Mouse (Mus musculus): ENCODE measurements around the gene Col16a1.

The Col16a1 gene

DNA sequence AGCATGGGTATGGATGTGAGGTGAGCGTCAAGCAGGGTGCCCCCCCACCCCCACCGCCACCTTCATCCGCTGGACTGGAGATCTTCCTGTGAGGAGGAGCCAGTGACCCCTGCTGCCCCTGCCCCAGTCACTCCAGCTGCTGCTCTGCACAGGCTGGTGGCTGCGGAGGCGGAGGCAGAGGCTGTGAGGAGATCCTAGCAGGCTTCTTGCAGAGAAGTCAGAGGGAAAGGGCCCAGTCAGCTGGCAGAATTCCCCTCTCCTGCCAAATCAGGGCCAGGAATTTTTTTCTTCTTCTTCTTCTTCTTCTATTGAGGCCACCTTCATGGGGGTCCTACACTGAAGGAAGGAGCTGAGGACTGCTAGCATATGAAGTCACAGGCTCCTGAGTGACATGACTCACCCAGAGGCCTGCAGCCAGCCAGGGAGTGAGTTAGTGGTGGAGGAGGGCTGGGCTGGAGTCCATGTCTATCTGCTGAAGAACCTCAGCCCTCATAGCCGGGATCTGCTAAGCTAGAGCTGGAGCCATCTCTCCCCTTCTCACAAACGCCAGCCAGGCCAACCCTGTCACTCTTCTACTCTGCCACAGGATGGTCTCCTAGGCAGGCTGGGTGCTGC, 36.8 kb downstream of the Col16a1 start:
- DNase-seq (ENCODE audit: extremely low read depth, low read depth) = no peak

DNA sequence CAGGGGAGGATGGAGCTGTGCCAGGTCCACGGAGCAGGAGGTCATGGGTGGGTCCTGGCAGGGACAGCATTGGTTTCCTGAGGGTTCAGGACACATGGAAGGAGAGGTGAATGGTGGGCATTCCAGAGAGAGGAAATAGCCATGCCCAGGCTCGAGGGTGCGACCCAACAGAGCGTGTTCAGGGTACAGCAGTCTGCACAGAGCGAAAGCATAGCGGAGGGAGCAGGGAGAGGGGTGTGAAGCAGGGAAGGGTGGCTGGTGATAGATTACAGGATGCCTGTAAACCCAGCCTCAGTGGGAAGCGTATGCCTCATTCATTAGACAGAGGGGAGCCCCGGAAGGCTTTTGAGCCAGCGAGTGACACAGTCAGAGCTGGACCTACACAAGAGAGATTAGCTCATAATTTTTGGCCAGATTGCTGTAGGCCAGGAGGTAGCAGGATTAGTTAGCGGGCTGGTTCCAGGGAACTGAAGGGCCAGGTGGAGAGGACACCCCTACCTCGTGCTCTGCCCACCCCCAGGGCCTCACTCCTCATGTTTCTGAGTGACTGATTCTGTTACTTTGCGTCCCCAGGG, 37.7 kb downstream of the Col16a1 start:
- DNase-seq (ENCODE audit: extremely low read depth, low read depth) = no peak

DNA sequence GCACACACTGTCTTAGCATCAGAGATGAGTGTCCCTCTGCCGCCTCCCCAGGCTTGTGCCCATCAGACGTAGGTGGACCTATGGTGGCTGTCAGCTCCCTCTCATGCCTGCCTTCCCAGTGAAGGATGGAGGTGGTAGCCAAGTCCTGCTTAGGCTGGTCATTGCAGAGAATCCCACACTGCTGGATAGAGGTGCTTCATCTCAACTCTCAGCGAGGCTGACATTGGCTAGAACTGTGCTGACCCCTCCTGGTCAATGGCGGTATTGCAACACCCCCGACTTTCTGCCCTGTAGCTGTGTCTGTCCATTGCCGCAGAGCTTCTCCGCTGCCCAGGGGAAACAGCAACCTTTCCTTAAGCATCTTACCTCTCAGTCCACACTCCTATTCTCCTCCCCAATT, 39.7 kb downstream of the Col16a1 start:
- peak; percentile 29 for DNase-seq (ENCODE audit: extremely low read depth, low read depth)

- DNase-seq (ENCODE audit: extremely low read depth, low read depth) = no peak
These were observed 47.5 kb downstream of the Col16a1 start for GRCm38 (mm10) chr4:130095137-130095536.

- no peak for DNase-seq (ENCODE audit: extremely low read depth, low read depth)
These were observed 53.5 kb downstream of the Col16a1 start for GRCm38 (mm10) chr4:130101183-130101582.

GRCm38 (mm10) chr4:130102111-130102651, 54.5 kb downstream of the Col16a1 start, which contains the start of gene Pef1:
Gene Pef1, plus strand, starts transcription at chr4:130102558.
- no peak for DNase-seq (ENCODE audit: extremely low read depth, low read depth)

DNA sequence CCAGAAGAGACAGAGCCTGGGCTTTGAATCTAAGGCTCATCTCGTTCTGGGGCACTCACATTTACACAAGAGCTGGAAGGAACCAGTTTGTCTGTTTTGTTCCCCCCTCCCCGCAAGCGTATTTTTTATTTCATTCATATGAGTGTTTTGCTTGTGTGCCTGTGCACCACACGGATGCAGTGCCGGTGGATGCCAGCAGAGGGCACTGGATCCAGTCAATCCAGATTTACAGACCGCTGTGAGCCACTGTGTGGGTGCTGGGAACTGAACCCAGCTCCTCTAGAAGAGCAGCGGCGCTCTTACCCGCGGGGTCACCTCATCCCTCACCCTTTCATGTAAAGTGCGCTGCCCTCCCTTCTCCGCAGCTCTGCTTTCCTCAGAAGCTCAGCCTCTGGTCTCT, 56.0 kb downstream of the Col16a1 start:
- DNase-seq (ENCODE audit: extremely low read depth, low read depth) = no peak

GRCm38 (mm10) chr4:130104584-130104983, 56.9 kb downstream of the Col16a1 start:
- peak; percentile 9 for DNase-seq (ENCODE audit: extremely low read depth, low read depth)

DNA sequence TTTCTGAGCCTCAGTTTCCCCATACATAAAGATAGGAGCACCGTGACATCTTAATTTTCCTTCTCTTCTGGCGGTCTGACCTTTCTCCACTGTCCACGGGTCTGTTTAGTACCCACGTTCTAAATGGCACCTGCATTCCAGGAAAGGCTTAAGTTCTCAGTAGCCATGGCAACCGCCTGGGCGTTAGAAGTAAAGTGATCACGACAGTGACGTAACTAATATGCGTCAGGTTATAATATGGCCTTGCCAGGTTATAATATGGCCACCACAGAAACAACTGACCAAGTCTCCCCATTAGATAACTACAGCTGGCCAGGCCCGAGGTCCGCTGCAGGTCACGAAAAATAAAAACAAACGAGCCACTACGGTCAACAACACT, 59.4 kb downstream of the Col16a1 start:
- no peak for DNase-seq (ENCODE audit: extremely low read depth, low read depth)

DNA sequence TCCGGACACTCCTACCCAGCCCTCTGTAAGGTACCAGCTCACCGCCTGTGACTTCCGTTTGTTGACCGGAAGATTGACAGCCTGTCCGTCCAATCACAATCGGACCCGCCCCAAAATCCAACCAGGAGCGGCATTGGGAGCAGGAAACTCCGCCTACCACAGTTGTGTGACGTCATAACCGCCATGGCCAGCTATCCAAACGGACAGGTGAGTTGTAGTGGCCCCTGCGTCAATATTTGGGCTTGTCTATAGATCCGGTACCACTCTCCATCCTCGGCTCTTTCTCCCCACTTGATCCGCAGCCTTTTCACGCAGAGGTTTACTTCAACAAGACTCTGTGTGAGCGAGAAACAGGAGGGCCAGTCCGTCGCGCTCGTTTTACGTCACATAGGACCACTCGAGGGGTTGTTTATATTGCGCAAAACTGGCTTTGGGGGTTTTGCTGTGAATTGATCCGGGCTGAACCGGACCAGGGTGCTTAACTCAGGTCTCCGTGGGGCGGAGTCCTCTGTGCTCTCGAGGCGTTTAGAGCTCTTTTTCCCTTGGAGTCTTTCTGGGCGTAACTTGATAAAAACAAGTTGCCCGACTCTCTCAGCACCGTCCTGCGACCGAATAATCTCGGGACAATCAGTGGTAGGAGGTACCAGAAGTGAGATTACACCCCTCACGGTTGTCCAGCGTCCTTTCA, 59.9 kb downstream of the Col16a1 start:
- peak; percentile 95 for DNase-seq (ENCODE audit: extremely low read depth, low read depth)

- peak; percentile 61 for DNase-seq (ENCODE audit: extremely low read depth, low read depth)
These were observed 61.3 kb downstream of the Col16a1 start for GRCm38 (mm10) chr4:130108929-130109328.

- no peak for DNase-seq (ENCODE audit: extremely low read depth, low read depth)
These were observed 62.0 kb downstream of the Col16a1 start for GRCm38 (mm10) chr4:130109666-130110065.

GRCm38 (mm10) chr4:130110091-130110490, 62.5 kb downstream of the Col16a1 start:
- no peak for DNase-seq (ENCODE audit: extremely low read depth, low read depth)

DNA sequence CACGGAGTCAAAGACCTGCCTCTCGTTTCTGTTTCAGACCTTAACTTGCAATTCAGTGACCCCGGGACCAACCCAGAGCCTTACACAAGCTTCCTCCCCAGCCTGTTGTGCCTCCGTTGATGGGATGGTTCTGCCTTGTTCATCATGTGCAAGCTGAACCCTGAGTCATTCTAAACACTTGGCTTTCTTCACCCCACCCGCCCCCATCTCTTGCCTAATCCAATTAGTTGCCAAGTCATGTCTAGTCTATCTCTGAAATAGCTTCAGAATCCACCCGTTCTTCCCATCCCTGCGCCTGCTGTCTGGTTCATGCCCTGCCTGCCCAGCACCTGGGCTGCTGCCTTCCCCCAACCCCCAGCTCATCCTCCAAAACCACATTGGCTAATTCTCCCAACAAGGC, 64.7 kb downstream of the Col16a1 start:
- peak; percentile 12 for DNase-seq (ENCODE audit: extremely low read depth, low read depth)

DNA sequence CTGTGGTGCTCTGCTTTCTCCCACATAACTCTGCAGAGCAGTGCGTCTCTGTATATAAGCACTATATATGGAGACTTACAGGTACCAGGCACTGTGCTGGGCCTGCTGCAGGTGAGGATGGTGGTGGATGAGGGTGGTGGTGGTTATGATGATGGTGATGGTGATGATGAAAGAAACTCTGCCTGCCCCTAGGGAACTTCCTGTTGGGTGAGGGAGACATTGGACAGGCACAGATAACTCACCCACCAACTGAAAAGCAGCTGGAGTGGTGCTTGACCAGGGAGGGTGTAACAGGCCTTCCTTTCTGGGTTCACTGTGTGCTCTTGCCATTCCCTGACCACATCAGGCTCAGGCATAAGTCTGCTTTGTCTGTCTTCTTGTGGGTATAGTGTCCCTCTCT, 65.1 kb downstream of the Col16a1 start:
- no peak for DNase-seq (ENCODE audit: extremely low read depth, low read depth)

GRCm38 (mm10) chr4:130120752-130121151, 73.1 kb downstream of the Col16a1 start:
- no peak for DNase-seq (ENCODE audit: extremely low read depth, low read depth)

GRCm38 (mm10) chr4:130121560-130121959, 73.9 kb downstream of the Col16a1 start:
- no peak for DNase-seq (ENCODE audit: extremely low read depth, low read depth)

DNA sequence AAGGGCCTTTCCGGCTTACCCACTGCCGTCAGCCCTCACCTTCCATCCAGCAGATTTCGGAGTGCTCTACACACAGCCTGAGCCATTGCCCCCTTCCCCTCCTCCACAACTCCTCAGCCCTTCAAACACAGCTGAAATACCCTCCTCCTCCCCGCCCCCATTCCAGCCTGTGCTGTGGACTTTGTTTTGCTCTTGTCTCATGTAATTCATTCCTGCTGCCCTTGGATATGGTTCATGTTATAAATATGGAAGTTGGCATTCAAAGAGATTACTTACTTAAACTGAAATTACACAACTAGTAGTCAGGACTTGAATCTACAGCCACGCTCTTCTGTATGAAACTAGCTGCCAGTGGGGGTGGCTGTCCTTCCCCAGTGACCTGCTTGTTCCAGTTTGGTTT, 75.4 kb downstream of the Col16a1 start:
- DNase-seq (ENCODE audit: extremely low read depth, low read depth) = no peak

DNA sequence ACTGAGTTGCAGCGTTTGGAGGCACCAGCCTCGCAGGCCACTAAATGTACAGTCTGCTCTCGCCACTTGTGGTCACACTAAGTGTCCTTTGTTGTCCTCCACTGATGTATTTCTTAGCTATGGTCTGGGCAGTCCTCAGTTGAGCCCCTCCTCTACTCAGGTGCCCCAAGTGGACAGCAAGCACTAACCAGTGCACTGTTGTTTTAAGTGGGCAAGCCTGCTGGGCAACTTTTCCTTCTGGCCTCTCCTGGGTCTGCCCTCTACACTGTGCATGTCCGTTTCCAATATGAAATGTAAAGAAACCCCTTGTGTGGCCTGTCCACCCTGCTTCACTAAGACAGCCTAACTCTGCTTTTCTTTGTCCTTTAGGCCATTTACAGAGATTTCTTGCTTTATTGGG, 76.5 kb downstream of the Col16a1 start:
- no peak for DNase-seq (ENCODE audit: extremely low read depth, low read depth)

- no peak for DNase-seq (ENCODE audit: extremely low read depth, low read depth)
These were observed 77.5 kb downstream of the Col16a1 start for GRCm38 (mm10) chr4:130125164-130125563.

DNA sequence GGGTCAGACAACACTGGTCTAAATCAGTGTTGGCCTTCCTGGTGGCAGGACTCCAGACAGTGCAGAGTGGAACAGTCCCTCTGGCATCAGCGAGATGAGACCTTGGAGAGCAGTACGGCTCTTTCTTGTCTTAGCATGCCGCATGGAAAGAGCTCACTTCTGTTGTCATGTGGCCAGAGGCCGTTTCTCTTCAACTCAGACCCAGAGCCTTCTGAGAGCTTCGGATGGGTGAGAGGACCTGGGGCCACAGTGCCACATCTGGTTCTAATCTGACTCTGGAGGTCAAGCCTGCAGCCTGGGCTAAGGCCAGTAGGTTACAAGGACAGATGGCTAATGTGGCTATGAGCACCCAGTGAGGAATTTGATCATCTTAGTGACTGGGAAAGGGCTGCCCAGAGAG, 78.3 kb downstream of the Col16a1 start:
- DNase-seq (ENCODE audit: extremely low read depth, low read depth) = no peak

GRCm38 (mm10) chr4:130128907-130129306, 81.3 kb downstream of the Col16a1 start:
- no peak for DNase-seq (ENCODE audit: extremely low read depth, low read depth)

DNA sequence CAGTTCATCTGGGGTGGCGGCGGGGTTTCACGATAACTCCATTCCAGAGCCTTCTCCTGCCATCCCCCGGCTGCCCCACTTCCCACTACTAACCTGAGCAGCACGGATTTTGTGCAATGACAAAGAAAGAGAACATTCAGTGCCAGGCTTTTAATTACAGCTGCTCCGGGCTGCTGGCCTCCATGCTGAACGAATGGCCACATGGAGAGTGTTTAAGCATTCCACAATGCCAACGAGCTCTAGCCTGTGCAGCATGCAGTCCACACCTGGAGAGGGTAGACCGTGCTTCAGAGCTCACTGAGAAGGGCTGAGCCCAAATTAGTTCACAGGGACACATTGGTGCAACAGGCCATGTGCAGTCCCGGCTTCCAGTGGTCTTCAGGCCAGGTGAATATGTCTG, 82.4 kb downstream of the Col16a1 start:
- DNase-seq (ENCODE audit: extremely low read depth, low read depth) = no peak
